Mouse (Mus musculus) ES-Bruce4 (cell line): Measurements from ENCODE around the gene Poc1b. TPM values are rescaled to one million over a fixed set of nuclear protein-coding genes. Genes with fewer than 3 reads are reported as not detected.
"Not testable (repeated sequence)": the region's sequence is repeated elsewhere in the genome, so short reads cannot be mapped to it uniquely, and the experiment has no call there.

Experiments used
- H3K27ac ChIP-seq: 2 replicates; pipeline ENCODE4 v1.5.1; 2012; ENCODE audit warnings: low read length, inconsistent platforms; ENCODE audit not compliant: insufficient read depth
- H3K27me3 ChIP-seq: 2 replicates; pipeline ENCODE4 v1.6.1; 2012; ENCODE audit warnings: mild to moderate bottlenecking, low read length, inconsistent platforms; ENCODE audit not compliant: control insufficient read depth, poor library complexity, insufficient read depth, severe bottlenecking
- H3K36me3 ChIP-seq: 2 replicates; pipeline ENCODE4 v1.6.1; 2012; ENCODE audit warnings: inconsistent platforms, mild to moderate bottlenecking, low read length, moderate library complexity; ENCODE audit not compliant: control insufficient read depth, poor library complexity, insufficient read depth, severe bottlenecking
- H3K4me1 ChIP-seq: one replicate; pipeline ENCODE4 v1.8.1; 2011; ENCODE audit warnings: low read length; ENCODE audit not compliant: control insufficient read depth, insufficient read depth
- H3K4me3 ChIP-seq: 2 replicates; pipeline ENCODE4 v1.5.1; 2011; ENCODE audit warnings: low read depth, mild to moderate bottlenecking, low read length
- H3K9ac ChIP-seq: 2 replicates; pipeline ENCODE4 v1.6.1; 2012; ENCODE audit warnings: low read depth, mild to moderate bottlenecking, inconsistent platforms; ENCODE audit not compliant: poor library complexity, severe bottlenecking
- H3K9me3 ChIP-seq: replicated peaks from 2 replicates; pipeline ENCODE4 v1.6.1; 2012; ENCODE audit warnings: mild to moderate bottlenecking, low read length, inconsistent platforms; ENCODE audit not compliant: control insufficient read depth, poor library complexity, insufficient read depth, severe bottlenecking
- CTCF ChIP-seq: IDR thresholded peaks from one replicate; pipeline ENCODE4 v1.8.1; 2011; ENCODE audit warnings: low read depth, low read length
- EP300 ChIP-seq: IDR thresholded peaks from 2 replicates; pipeline ENCODE4 v1.6.1; 2011; ENCODE audit warnings: low read depth, low read length; ENCODE audit not compliant: insufficient read depth
- POLR2A ChIP-seq: IDR thresholded peaks from one replicate; pipeline ENCODE4 v1.8.1; 2011; ENCODE audit warnings: low read length; ENCODE audit not compliant: insufficient read depth
- polyA plus RNA-seq: library from polyadenylated mRNA; stranded (reverse); fragments of >200 nt; gene quantifications from 2 replicates; pipeline ENCODE4 v1.2.4, GENCODE M21; 2011; ENCODE audit warnings: low read depth; ENCODE audit not compliant: missing spikeins, insufficient read depth, insufficient read length

Gene Poc1b
- polyA plus RNA-seq, 1 experiment = 17.8 TPM

GRCm38 (mm10) chr10:99214421-99215299 is 107.8 kb downstream of the Poc1b start:
- Histone ChIP-seq H3K27me3 (no peaks in the 10 kb centered on the region), H3K36me3 (no peaks in the 10 kb centered on the region), H3K9me3 (peaks cover 6% of the 10 kb centered on the region; the same call in 1 of the 2 replicates), H3K27ac (no peak overlapping the region), H3K4me1 (no peaks in the 10 kb centered on the region), H3K9ac (no peak overlapping the region), H3K4me3 (no peak overlapping the region)
- no peak for TF ChIP-seq POLR2A
- no peak for TF ChIP-seq EP300
- TF ChIP-seq CTCF = no peak

- not testable (repeated sequence) for H3K4me1 ChIP-seq, H3K9me3 ChIP-seq, H3K27ac ChIP-seq, H3K4me3 ChIP-seq, H3K36me3 ChIP-seq, H3K27me3 ChIP-seq, H3K9ac ChIP-seq
These were observed 109.7 kb downstream of the Poc1b start for GRCm38 (mm10) chr10:99216570-99216969.

- Histone ChIP-seq H3K4me3 (no peak overlapping the region), H3K27me3 (no peaks in the 10 kb centered on the region), H3K9ac (no peak overlapping the region), H3K27ac (no peak overlapping the region), H3K9me3 (no peaks in the 10 kb centered on the region), H3K36me3 (no peaks in the 10 kb centered on the region), H3K4me1 (no peaks in the 10 kb centered on the region)
- TF ChIP-seq POLR2A = no peak
- no peak for TF ChIP-seq CTCF
These were observed 114.7 kb downstream of the Poc1b start for GRCm38 (mm10) chr10:99221540-99221939.

- Histone ChIP-seq H3K36me3 (no peaks in the 10 kb centered on the region), H3K9ac (no peak overlapping the region), H3K9me3 (no peaks in the 10 kb centered on the region), H3K4me1 (no peaks in the 10 kb centered on the region), H3K27me3 (no peaks in the 10 kb centered on the region), H3K4me3 (no peak overlapping the region), H3K27ac (no peak overlapping the region)
- TF ChIP-seq CTCF = no peak
- no peak for TF ChIP-seq POLR2A
- no peak for TF ChIP-seq EP300
These were observed 115.9 kb downstream of the Poc1b start for GRCm38 (mm10) chr10:99222726-99223125.

GRCm38 (mm10) chr10:99224218-99224617 is 117.4 kb downstream of the Poc1b start:
- no peaks in the 10 kb centered on the region for H3K27me3 ChIP-seq
- H3K27ac ChIP-seq = no peak overlapping the region
- no peaks in the 10 kb centered on the region for H3K4me1 ChIP-seq
- no peak overlapping the region for H3K4me3 ChIP-seq
- TF ChIP-seq POLR2A (no peak), CTCF (no peak), EP300 (no peak)
- H3K9me3 ChIP-seq = no peaks in the 10 kb centered on the region
- no peaks in the 10 kb centered on the region for H3K36me3 ChIP-seq
- H3K9ac ChIP-seq = no peak overlapping the region

GRCm38 (mm10) chr10:99226782-99227181 is 119.9 kb downstream of the Poc1b start:
- Histone ChIP-seq H3K27me3 (no peaks in the 10 kb centered on the region), H3K27ac (no peak overlapping the region), H3K9ac (no peak overlapping the region), H3K9me3 (no peaks in the 10 kb centered on the region), H3K4me3 (no peak overlapping the region), H3K4me1 (no peaks in the 10 kb centered on the region), H3K36me3 (no peaks in the 10 kb centered on the region)
- TF ChIP-seq EP300 (no peak), CTCF (no peak), POLR2A (no peak)
